ENCODE assay signal across 9 mouse cellular contexts in genomic region chr17:36997033-36997735, GRCm38 (mm10). TPM values are rescaled to one million over a fixed set of nuclear protein-coding genes. Genes with fewer than 3 reads are reported as not detected.
DNase-seq lines count a peak whose midpoint lies in the region; ATAC-seq lines count a peak whose summit lies in the region.
"Had no signal": no experiment of that assay in that cellular context is flagged by ENCODE, and none has a peak within 500 bp of the region (broad histone marks: within the 10 kb centered on the region; RNA-seq: fewer than 3 reads in every experiment).

No protein-coding gene starts in this region.

- peaks cover 4% of the 10 kb centered on the region; the same call in 1 of the 2 replicates for H3K4me1 ChIP-seq in midbrain, embryonic 10.5 days
- 0 out of 2 replicates have a peak, but pooled peaks cover 2% of the 10 kb centered on the region for H3K4me1 ChIP-seq in midbrain, embryonic 15.5 days
- H3K4me1 ChIP-seq in kidney, embryonic 16.5 days (ENCODE audit: insufficient read depth, low read length), result no peaks in the 10 kb centered on the region
- H3K4me1 ChIP-seq in liver, embryonic 11.5 days (replicated peaks; ENCODE audit: control insufficient read depth, insufficient read depth, low read length), result no peaks in the 10 kb centered on the region
- H3K4me1 ChIP-seq: stomach, embryonic 15.5 days had no signal

- no peaks in the 10 kb centered on the region for H3K27me3 ChIP-seq in midbrain, embryonic 10.5 days (ENCODE audit: low read depth, poor library complexity, severe bottlenecking)
- H3K27me3 ChIP-seq in midbrain, embryonic 15.5 days (replicated peaks), result no peaks in the 10 kb centered on the region
- no peaks in the 10 kb centered on the region for H3K27me3 ChIP-seq in kidney, embryonic 16.5 days (ENCODE audit: insufficient read depth, low read length)
- no peaks in the 10 kb centered on the region for H3K27me3 ChIP-seq in liver, embryonic 11.5 days (replicated peaks; ENCODE audit: control insufficient read depth, insufficient read depth, low read length)
- H3K27me3 ChIP-seq: stomach, embryonic 15.5 days had no signal

- no peaks in the 10 kb centered on the region for H3K36me3 ChIP-seq in midbrain, embryonic 10.5 days
- no peaks in the 10 kb centered on the region for H3K36me3 ChIP-seq in midbrain, embryonic 15.5 days (replicated peaks)
- no peaks in the 10 kb centered on the region for H3K36me3 ChIP-seq in kidney, embryonic 16.5 days (ENCODE audit: insufficient read depth, low read length)
- no peaks in the 10 kb centered on the region for H3K36me3 ChIP-seq in liver, embryonic 11.5 days (ENCODE audit: control insufficient read depth, insufficient read depth, low read length)
- H3K36me3 ChIP-seq: stomach, embryonic 15.5 days had no signal

- no peak overlapping the region for H3K9ac ChIP-seq in midbrain, embryonic 15.5 days
- H3K9ac ChIP-seq in kidney, embryonic 16.5 days (replicated peaks; ENCODE audit: low read length), result no peak overlapping the region
- H3K9ac ChIP-seq in liver, embryonic 11.5 days (ENCODE audit: low read depth, low read length), result no peak overlapping the region
- H3K9ac ChIP-seq: stomach, embryonic 15.5 days had no signal

- no peaks in the 10 kb centered on the region for H3K9me3 ChIP-seq in midbrain, embryonic 10.5 days (replicated peaks)
- no peaks in the 10 kb centered on the region for H3K9me3 ChIP-seq in midbrain, embryonic 15.5 days
- no peaks in the 10 kb centered on the region for H3K9me3 ChIP-seq in kidney, embryonic 16.5 days (ENCODE audit: low read length)
- H3K9me3 ChIP-seq in liver, embryonic 11.5 days (ENCODE audit: control insufficient read depth, low read length), result no peaks in the 10 kb centered on the region
- H3K9me3 ChIP-seq: stomach, embryonic 15.5 days had no signal

- no peak overlapping the region for H3K4me3 ChIP-seq in midbrain, embryonic 10.5 days
- H3K4me3 ChIP-seq in midbrain, embryonic 15.5 days, result no peak overlapping the region
- no peak overlapping the region for H3K4me3 ChIP-seq in kidney, embryonic 16.5 days (ENCODE audit: low read length)
- no peak overlapping the region for H3K4me3 ChIP-seq in liver, embryonic 11.5 days (ENCODE audit: low read depth, low read length)
- H3K4me3 ChIP-seq: stomach, embryonic 15.5 days had no signal

- ATAC-seq in midbrain, embryonic 15.5 days (replicated peaks), result no peak
- peak; percentile 77; the same call in 1 of the 2 replicates for ATAC-seq in kidney, embryonic 16.5 days (ENCODE audit: low FRiP score, low TSS enrichment)
- ATAC-seq in liver, embryonic 11.5 days (replicated peaks; ENCODE audit: low FRiP score), result no peak

- 28% methylated on average over 7 of the region's 7 CpGs for WGBS in midbrain, embryonic 10.5 days
- WGBS in midbrain, embryonic 15.5 days, result 30% methylated on average over 7 of the region's 7 CpGs
- WGBS in kidney, embryonic 16.5 days, result 18% methylated on average over 7 of the region's 7 CpGs
- 26% methylated on average over 7 of the region's 7 CpGs for WGBS in liver, embryonic 11.5 days

- no peak overlapping the region for H3K4me2 ChIP-seq in midbrain, embryonic 15.5 days
- H3K4me2 ChIP-seq in kidney, embryonic 16.5 days (replicated peaks; ENCODE audit: low read depth, low read length), result no peak overlapping the region
- no peak overlapping the region for H3K4me2 ChIP-seq in liver, embryonic 11.5 days
- H3K4me2 ChIP-seq: stomach, embryonic 15.5 days had no signal

- peak; percentile 83 for DNase-seq in midbrain, embryonic 10.5 days (ENCODE audit: low spot score)
- DNase-seq in cerebellum, adult 9-10 months, result peak; percentile 73
- DNase-seq in gastrocnemius, postnatal 25 days, result peak; percentile 23
- DNase-seq in liver, embryonic 11.5 days (ENCODE audit: low spot score), result peak; percentile 57
- peak; percentile 26 for DNase-seq in retina, adult 2 months (ENCODE audit: low read depth, low spot score)
- DNase-seq in thymus, postnatal 36 days, result peak; percentile 65 to 70

- no peak overlapping the region for H3K27ac ChIP-seq in midbrain, embryonic 10.5 days (replicated peaks)
- no peak overlapping the region for H3K27ac ChIP-seq in midbrain, embryonic 15.5 days
- no peak overlapping the region for H3K27ac ChIP-seq in kidney, embryonic 16.5 days (ENCODE audit: low read length)
- H3K27ac ChIP-seq in liver, embryonic 11.5 days (ENCODE audit: low read depth, low read length), result no peak overlapping the region
- H3K27ac ChIP-seq: stomach, embryonic 15.5 days had no signal

RNA-seq across cellular contexts. Expression of gene Zfp57, which starts 3.8 kb away (rescaled TPM):
- 61.6 and 87.8 TPM in 2 replicates for polyA plus RNA-seq in midbrain, embryonic 10.5 days (2016; fragmentation: Nextera tagmentation; extraction: Ambion mirVana)
- 289 and 324 TPM in 2 replicates for polyA plus RNA-seq in midbrain, embryonic 15.5 days (2015; fragmentation: Nextera tagmentation; extraction: Ambion mirVana)
- under 1 TPM; 0.78 to 0.82 TPM for total RNA-seq in gastrocnemius, postnatal 25 days (2021)
- 64.5 and 66.7 TPM in 2 replicates for polyA plus RNA-seq in kidney, embryonic 16.5 days (2015; fragmentation: Nextera tagmentation; extraction: Ambion mirVana)
- polyA plus RNA-seq in liver, embryonic 11.5 days (2014; fragmentation: Nextera tagmentation; extraction: Ambion mirVana), result 28.3 and 28.8 TPM in 2 replicates

RNA-seq across cellular contexts. Expression of gene H2-M5, which starts 7.8 kb away (rescaled TPM):
- polyA plus RNA-seq in midbrain, embryonic 10.5 days (2016; fragmentation: Nextera tagmentation; extraction: Ambion mirVana), result 0.83 and 1.2 TPM in 2 replicates
- 3.4 and 3.8 TPM in 2 replicates for polyA plus RNA-seq in midbrain, embryonic 15.5 days (2015; fragmentation: Nextera tagmentation; extraction: Ambion mirVana)
- total RNA-seq in gastrocnemius, postnatal 25 days (2021), result not detected
- 0.44 and 0.57 TPM in 2 replicates for polyA plus RNA-seq in kidney, embryonic 16.5 days (2015; fragmentation: Nextera tagmentation; extraction: Ambion mirVana)
- 0.08 and 0.09 TPM in 2 replicates for polyA plus RNA-seq in liver, embryonic 11.5 days (2014; fragmentation: Nextera tagmentation; extraction: Ambion mirVana)

RNA-seq across cellular contexts. Expression of gene 2410137M14Rik, which starts 16.1 kb away (rescaled TPM):
- not detected in 2 replicates for polyA plus RNA-seq in midbrain, embryonic 10.5 days (2016; fragmentation: Nextera tagmentation; extraction: Ambion mirVana)
- 0.40 and 0.68 TPM in 2 replicates for polyA plus RNA-seq in midbrain, embryonic 15.5 days (2015; fragmentation: Nextera tagmentation; extraction: Ambion mirVana)
- total RNA-seq in gastrocnemius, postnatal 25 days (2021), result not detected
- polyA plus RNA-seq in kidney, embryonic 16.5 days (2015; fragmentation: Nextera tagmentation; extraction: Ambion mirVana), result not detected in 2 replicates
- not detected in 2 replicates for polyA plus RNA-seq in liver, embryonic 11.5 days (2014; fragmentation: Nextera tagmentation; extraction: Ambion mirVana)
- polyA plus RNA-seq: stomach, embryonic 15.5 days had no signal

RNA-seq across cellular contexts. Expression of gene Mog, which starts 26.0 kb away (rescaled TPM):
- 0.10 and 0.15 TPM in 2 replicates for polyA plus RNA-seq in midbrain, embryonic 10.5 days (2016; fragmentation: Nextera tagmentation; extraction: Ambion mirVana)
- 2.4 and 3.7 TPM in 2 replicates for polyA plus RNA-seq in midbrain, embryonic 15.5 days (2015; fragmentation: Nextera tagmentation; extraction: Ambion mirVana)
- not detected for total RNA-seq in gastrocnemius, postnatal 25 days (2021)
- polyA plus RNA-seq in kidney, embryonic 16.5 days (2015; fragmentation: Nextera tagmentation; extraction: Ambion mirVana), result 0.09 and 0.13 TPM in 2 replicates
- 0.14 TPM in 1 of 2 replicates, not detected in the other for polyA plus RNA-seq in liver, embryonic 11.5 days (2014; fragmentation: Nextera tagmentation; extraction: Ambion mirVana)

RNA-seq across cellular contexts. Expression of gene Znrd1as, which starts 38.8 kb away (rescaled TPM):
- 8.8 and 10.6 TPM in 2 replicates for polyA plus RNA-seq in midbrain, embryonic 10.5 days (2016; fragmentation: Nextera tagmentation; extraction: Ambion mirVana)
- polyA plus RNA-seq in midbrain, embryonic 15.5 days (2015; fragmentation: Nextera tagmentation; extraction: Ambion mirVana), result 4.7 and 4.9 TPM in 2 replicates
- 10 to 100 TPM; 13.7 to 15.1 TPM for total RNA-seq in gastrocnemius, postnatal 25 days (2021)
- polyA plus RNA-seq in kidney, embryonic 16.5 days (2015; fragmentation: Nextera tagmentation; extraction: Ambion mirVana), result 6.7 and 6.8 TPM in 2 replicates
- polyA plus RNA-seq in liver, embryonic 11.5 days (2014; fragmentation: Nextera tagmentation; extraction: Ambion mirVana), result 5.4 and 6.6 TPM in 2 replicates

Comparison
In these comparisons a context has a peak if more than half of its experiments do, and no peak if none do; other contexts are left out.
1. DNase-seq: peak in every context shown above with its lines; median percentile 83 in midbrain, embryonic 10.5 days; 73 in cerebellum, adult 9-10 months; 68 in thymus, postnatal 36 days; 57 in liver, embryonic 11.5 days; 26 in retina, adult 2 months; 23 in gastrocnemius, postnatal 25 days.